Mouse (Mus musculus): ENCODE data around the gene Pcdh9. TPM values are rescaled to one million over a fixed set of nuclear protein-coding genes. Genes with fewer than 3 reads are reported as not detected.

Gene Pcdh9
- total and polyA plus RNA-seq, 2 experiments: 0.01 to 0.37 TPM

DNA sequence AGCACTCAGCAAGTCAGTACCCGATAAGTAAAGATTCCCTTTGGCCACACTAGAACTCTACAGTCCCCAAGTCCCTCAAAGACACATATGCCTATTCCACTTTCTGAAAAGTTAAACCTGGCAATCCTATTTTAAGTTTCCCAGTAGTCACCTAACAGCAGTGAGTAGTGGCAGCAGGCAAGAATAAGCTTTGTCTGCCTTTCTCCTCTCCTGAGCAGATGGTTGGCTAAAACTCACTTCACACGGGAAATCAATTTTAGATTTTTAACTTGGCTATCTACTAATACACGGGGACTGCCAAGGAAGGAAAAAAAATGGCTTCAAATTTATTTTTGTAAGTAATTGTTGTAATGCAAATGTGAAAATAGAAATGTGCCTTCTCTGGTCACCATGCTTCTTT is 763.5 kb downstream of the Pcdh9 start:
- H3K9ac ChIP-seq (ENCODE audit: low read depth, low read length): no peak overlapping the region
- no peaks in the 10 kb centered on the region for H3K79me2 ChIP-seq (ENCODE audit: control insufficient read depth, insufficient read depth, low read length)
- no peak for DNase-seq (ENCODE audit: extremely low read depth, low read depth, low spot score)
- H3K27ac ChIP-seq (replicated peaks; ENCODE audit: insufficient read depth, low read depth, low read length): no peak overlapping the region
- no peaks in the 10 kb centered on the region for H3K27me3 ChIP-seq (ENCODE audit: control insufficient read depth, insufficient read depth, low read length)
- TF ChIP-seq CTCF (IDR thresholded peaks at IDR 0.05; ENCODE audit: low read depth, low read length) (no peak), POLR2A (IDR thresholded peaks at IDR 0.05; ENCODE audit: extremely low read depth, insufficient read depth, low read length) (no peak)
- no peak overlapping the region for H3K4me3 ChIP-seq (ENCODE audit: insufficient read depth, low read depth, low read length)
- no peaks in the 10 kb centered on the region for H3K36me3 ChIP-seq (ENCODE audit: control insufficient read depth, insufficient read depth, low read length)
- H3K4me1 ChIP-seq (ENCODE audit: control insufficient read depth, insufficient read depth, low read length): no peaks in the 10 kb centered on the region
- 69% methylated on average over 3 of the region's 3 CpGs for WGBS

DNA sequence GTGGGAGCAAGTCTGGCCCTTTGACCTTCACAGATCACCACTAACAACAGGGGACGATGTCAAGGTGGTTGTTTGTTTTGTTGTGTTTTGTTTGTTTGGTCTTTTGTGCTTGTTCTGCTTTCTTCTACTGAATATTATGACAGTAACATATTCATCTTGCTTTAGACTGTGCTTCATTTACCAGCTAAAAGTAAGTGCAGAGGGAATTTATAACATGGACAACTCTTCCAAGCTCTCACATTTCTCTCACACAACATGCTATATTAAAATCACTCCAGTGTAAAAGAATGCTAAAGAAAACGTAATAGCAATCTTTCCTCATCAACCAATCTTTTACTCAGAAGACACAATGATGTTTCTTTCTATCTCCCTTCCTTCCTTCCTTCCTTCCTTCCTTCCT is 787.7 kb downstream of the Pcdh9 start:
- no peaks in the 10 kb centered on the region for H3K36me3 ChIP-seq (ENCODE audit: control insufficient read depth, insufficient read depth, low read length)
- H3K27me3 ChIP-seq (ENCODE audit: control insufficient read depth, insufficient read depth, low read length): no peaks in the 10 kb centered on the region
- TF ChIP-seq CTCF (IDR thresholded peaks at IDR 0.05; ENCODE audit: low read depth, low read length) (no peak), POLR2A (IDR thresholded peaks at IDR 0.05; ENCODE audit: extremely low read depth, insufficient read depth, low read length) (no peak)
- H3K79me2 ChIP-seq (ENCODE audit: control insufficient read depth, insufficient read depth, low read length): no peaks in the 10 kb centered on the region
- no peak overlapping the region for H3K27ac ChIP-seq (replicated peaks; ENCODE audit: insufficient read depth, low read depth, low read length)
- no peak overlapping the region for H3K9ac ChIP-seq (ENCODE audit: low read depth, low read length)
- 40% methylated on average over 2 of the region's 2 CpGs for WGBS
- H3K4me3 ChIP-seq (ENCODE audit: insufficient read depth, low read depth, low read length): no peak overlapping the region
- DNase-seq (ENCODE audit: extremely low read depth, low read depth, low spot score): no peak
- no peaks in the 10 kb centered on the region for H3K4me1 ChIP-seq (ENCODE audit: control insufficient read depth, insufficient read depth, low read length)

DNA sequence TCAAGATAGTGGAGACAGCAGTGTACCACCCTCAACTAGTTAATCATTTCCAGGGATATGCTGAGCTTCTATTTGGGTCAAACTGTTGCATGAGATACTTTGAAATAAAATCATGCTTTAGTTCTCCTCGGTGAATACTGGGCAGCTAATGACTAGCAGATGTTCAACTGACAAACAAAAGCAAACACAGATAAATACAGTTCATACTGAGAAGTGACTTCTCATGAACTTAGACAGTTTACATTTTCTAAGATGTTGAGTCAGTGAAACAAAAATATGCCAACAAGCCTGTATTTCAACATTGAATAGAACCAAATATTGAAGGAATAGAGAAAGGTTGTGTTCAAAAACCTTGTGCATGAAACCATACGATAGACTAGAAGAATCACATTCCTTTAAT is 795.4 kb downstream of the Pcdh9 start:
- WGBS: 52% methylated on average over 2 of the region's 2 CpGs

DNA sequence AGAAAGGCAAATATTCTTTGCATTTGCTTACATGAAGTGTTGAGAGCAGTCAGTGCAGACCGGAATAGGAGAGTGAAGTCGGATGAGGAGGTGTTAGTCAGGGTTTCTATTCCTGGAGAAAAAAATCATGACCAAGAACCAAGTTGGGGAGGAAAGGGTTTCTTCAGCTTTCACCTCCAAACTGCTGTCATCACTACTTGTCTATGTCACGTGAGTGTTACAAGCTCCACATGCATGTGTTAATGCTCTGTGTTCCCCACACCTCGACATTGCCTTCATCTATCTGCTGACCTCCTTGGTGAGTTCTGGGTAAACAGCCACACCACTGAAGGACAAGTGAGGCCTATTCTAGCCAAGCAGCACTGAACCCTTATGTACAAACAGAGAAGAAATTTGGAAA is 797.7 kb downstream of the Pcdh9 start:
- Histone ChIP-seq H3K4me3 (ENCODE audit: insufficient read depth, low read depth, low read length) (no peak overlapping the region), H3K36me3 (ENCODE audit: control insufficient read depth, insufficient read depth, low read length) (no peaks in the 10 kb centered on the region), H3K27me3 (ENCODE audit: control insufficient read depth, insufficient read depth, low read length) (no peaks in the 10 kb centered on the region), H3K9ac (ENCODE audit: low read depth, low read length) (no peak overlapping the region), H3K79me2 (ENCODE audit: control insufficient read depth, insufficient read depth, low read length) (no peaks in the 10 kb centered on the region), H3K4me1 (ENCODE audit: control insufficient read depth, insufficient read depth, low read length) (no peaks in the 10 kb centered on the region), H3K27ac (replicated peaks; ENCODE audit: insufficient read depth, low read depth, low read length) (no peak overlapping the region)
- 69% methylated on average over 4 of the region's 4 CpGs for WGBS
- DNase-seq (ENCODE audit: extremely low read depth, low read depth, low spot score): no peak
- no peak for TF ChIP-seq POLR2A (IDR thresholded peaks at IDR 0.05; ENCODE audit: extremely low read depth, insufficient read depth, low read length)
- TF ChIP-seq CTCF (IDR thresholded peaks at IDR 0.05; ENCODE audit: low read depth, low read length): no peak

More for the DNA sequence above, 795.4 kb downstream of the Pcdh9 start:
- Histone ChIP-seq H3K27ac (replicated peaks; ENCODE audit: insufficient read depth, low read depth, low read length) (no peak overlapping the region), H3K4me3 (ENCODE audit: insufficient read depth, low read depth, low read length) (no peak overlapping the region), H3K36me3 (ENCODE audit: control insufficient read depth, insufficient read depth, low read length) (no peaks in the 10 kb centered on the region), H3K79me2 (ENCODE audit: control insufficient read depth, insufficient read depth, low read length) (no peaks in the 10 kb centered on the region), H3K4me1 (ENCODE audit: control insufficient read depth, insufficient read depth, low read length) (no peaks in the 10 kb centered on the region), H3K27me3 (ENCODE audit: control insufficient read depth, insufficient read depth, low read length) (no peaks in the 10 kb centered on the region), H3K9ac (ENCODE audit: low read depth, low read length) (no peak overlapping the region)
- DNase-seq (ENCODE audit: extremely low read depth, low read depth, low spot score): peak; percentile 15
- TF ChIP-seq POLR2A (IDR thresholded peaks at IDR 0.05; ENCODE audit: extremely low read depth, insufficient read depth, low read length) (no peak), CTCF (IDR thresholded peaks at IDR 0.05; ENCODE audit: low read depth, low read length) (no peak)

DNA sequence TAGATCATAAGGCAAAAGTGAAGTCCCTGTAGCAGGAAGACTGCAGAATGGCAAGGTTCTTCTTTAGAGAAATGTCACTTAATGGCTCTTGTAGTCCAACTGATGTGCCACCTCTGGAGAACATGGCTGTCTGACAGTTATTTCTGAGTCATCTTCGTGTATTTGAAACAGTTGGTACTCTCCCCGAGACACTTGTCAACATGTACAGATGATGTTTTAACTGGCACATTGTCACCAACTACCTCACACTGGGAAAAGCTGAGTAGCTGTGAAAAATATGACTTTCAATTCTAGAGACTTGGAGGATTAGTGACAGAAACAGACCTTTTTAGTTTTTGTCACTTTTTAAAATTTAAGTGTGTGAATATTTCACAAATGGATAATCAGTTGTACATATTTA is 804.8 kb downstream of the Pcdh9 start:
- WGBS: 80% methylated on average over 2 of the region's 2 CpGs
- Histone ChIP-seq H3K27me3 (ENCODE audit: control insufficient read depth, insufficient read depth, low read length) (no peaks in the 10 kb centered on the region), H3K9ac (ENCODE audit: low read depth, low read length) (no peak overlapping the region), H3K4me3 (ENCODE audit: insufficient read depth, low read depth, low read length) (no peak overlapping the region), H3K4me1 (ENCODE audit: control insufficient read depth, insufficient read depth, low read length) (no peaks in the 10 kb centered on the region), H3K79me2 (ENCODE audit: control insufficient read depth, insufficient read depth, low read length) (no peaks in the 10 kb centered on the region), H3K36me3 (ENCODE audit: control insufficient read depth, insufficient read depth, low read length) (no peaks in the 10 kb centered on the region), H3K27ac (replicated peaks; ENCODE audit: insufficient read depth, low read depth, low read length) (no peak overlapping the region)
- no peak for TF ChIP-seq POLR2A (IDR thresholded peaks at IDR 0.05; ENCODE audit: extremely low read depth, insufficient read depth, low read length)
- no peak for DNase-seq (ENCODE audit: extremely low read depth, low read depth, low spot score)

DNA sequence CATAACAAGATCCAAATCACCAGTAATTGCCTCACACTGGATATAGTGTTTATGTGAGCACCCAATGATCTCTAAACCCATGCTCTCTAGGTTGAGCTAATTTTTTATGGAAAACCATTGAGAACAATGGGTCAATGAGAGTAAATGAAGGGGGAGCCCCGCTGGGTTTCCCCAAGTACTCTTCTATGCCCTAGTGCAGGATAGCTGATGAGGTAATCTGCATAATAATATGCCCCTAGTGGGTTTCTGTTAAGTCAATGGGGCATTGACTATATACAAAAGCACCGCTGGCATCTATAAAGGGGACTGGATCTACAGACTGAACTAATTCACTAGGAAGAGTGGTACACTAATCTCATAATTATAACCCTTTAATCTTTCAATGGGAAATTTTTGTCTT is 807.3 kb downstream of the Pcdh9 start:
- H3K27ac ChIP-seq (replicated peaks; ENCODE audit: insufficient read depth, low read depth, low read length): no peak overlapping the region
- no peak overlapping the region for H3K9ac ChIP-seq (ENCODE audit: low read depth, low read length)
- no peaks in the 10 kb centered on the region for H3K4me1 ChIP-seq (ENCODE audit: control insufficient read depth, insufficient read depth, low read length)
- no peaks in the 10 kb centered on the region for H3K36me3 ChIP-seq (ENCODE audit: control insufficient read depth, insufficient read depth, low read length)
- H3K4me3 ChIP-seq (ENCODE audit: insufficient read depth, low read depth, low read length): no peak overlapping the region
- WGBS: 39% methylated on average over 2 of the region's 2 CpGs
- no peaks in the 10 kb centered on the region for H3K27me3 ChIP-seq (ENCODE audit: control insufficient read depth, insufficient read depth, low read length)
- H3K79me2 ChIP-seq (ENCODE audit: control insufficient read depth, insufficient read depth, low read length): no peaks in the 10 kb centered on the region
- DNase-seq (ENCODE audit: extremely low read depth, low read depth, low spot score): no peak
- TF ChIP-seq CTCF (IDR thresholded peaks at IDR 0.05; ENCODE audit: low read depth, low read length): no peak
- no peak for TF ChIP-seq POLR2A (IDR thresholded peaks at IDR 0.05; ENCODE audit: extremely low read depth, insufficient read depth, low read length)

All from liver, adult 2 months (tissue).